In genomic region chr2:90846171-90846570, GRCm38 (mm10) we compare ENCODE assay signal across 8 mouse cellular contexts. TPM values are rescaled to one million over a fixed set of nuclear protein-coding genes. Genes with fewer than 3 reads are reported as not detected.
DNase-seq lines count a peak whose midpoint lies in the region; ATAC-seq and TF ChIP-seq lines count a peak whose summit lies in the region.

No protein-coding gene starts in this region.

- 50% methylated on average over 6 of the region's 6 CpGs for WGBS in embryonic facial prominence, embryonic 10.5 days
- WGBS in hindbrain, embryonic 11.5 days, result 53% methylated on average over 6 of the region's 6 CpGs
- WGBS in limb, embryonic 13.5 days, result 51% methylated on average over 6 of the region's 6 CpGs
- 27% methylated on average over 6 of the region's 6 CpGs for WGBS in small intestine, adult 2 months

- H3K4me1 ChIP-seq in embryonic facial prominence, embryonic 10.5 days, result peaks cover 23% of the 10 kb centered on the region
- no peaks in the 10 kb centered on the region; the same call in 1 of the 2 replicates for H3K4me1 ChIP-seq in hindbrain, embryonic 11.5 days (replicated peaks; ENCODE audit: control insufficient read depth, insufficient read depth, low read length)
- peaks cover 17% of the 10 kb centered on the region for H3K4me1 ChIP-seq in limb, embryonic 13.5 days
- peaks cover 15% of the 10 kb centered on the region for H3K4me1 ChIP-seq in small intestine, adult 2 months (ENCODE audit: control insufficient read depth, insufficient read depth, insufficient read length, low read length)

- DNase-seq in ovary, postnatal 14 days (ENCODE audit: low spot score), result peak; percentile 3
- no peak for DNase-seq in ovary, adult 18-20 months (ENCODE audit: low spot score)
- no peak for DNase-seq in embryonic facial prominence, embryonic 10.5 days (ENCODE audit: low spot score)
- no peak for DNase-seq in hindbrain, embryonic 11.5 days (ENCODE audit: low spot score)
- no peak for DNase-seq in gastrocnemius, postnatal 25 days

- no peak for TF ChIP-seq CTCF in small intestine, adult 2 months (IDR thresholded peaks at IDR 0.05; ENCODE audit: extremely low read depth, insufficient read length, insufficient replicate concordance, low read depth, low read length)

- peak overlapping the region; percentile 53 for H3K9ac ChIP-seq in hindbrain, embryonic 11.5 days (ENCODE audit: low read depth, low read length)
- H3K9ac ChIP-seq in limb, embryonic 13.5 days, result peak overlapping the region; percentile 59

- ATAC-seq in hindbrain, embryonic 11.5 days (ENCODE audit: low FRiP score), result no peak
- no peak for ATAC-seq in limb, embryonic 13.5 days (ENCODE audit: low FRiP score, low read depth)
- no peak for ATAC-seq in frontal cortex, adult (ENCODE audit: low TSS enrichment)

- H3K4me2 ChIP-seq in hindbrain, embryonic 11.5 days (replicated peaks; ENCODE audit: low read depth, low read length), result peak overlapping the region; percentile 46
- H3K4me2 ChIP-seq in limb, embryonic 13.5 days (replicated peaks), result peak overlapping the region; percentile 71

- H3K27ac ChIP-seq in embryonic facial prominence, embryonic 10.5 days (replicated peaks), result peak overlapping the region; percentile 93; the same call in 1 of the 2 replicates
- H3K27ac ChIP-seq in hindbrain, embryonic 11.5 days (ENCODE audit: low read depth, low read length), result peak overlapping the region; percentile 59; the same call in 1 of the 2 replicates
- H3K27ac ChIP-seq in limb, embryonic 13.5 days, result no peak overlapping the region
- peak overlapping the region; percentile 98 for H3K27ac ChIP-seq in small intestine, adult 2 months (ENCODE audit: insufficient read depth, low read depth, low read length)

- peaks cover 18% of the 10 kb centered on the region for H3K36me3 ChIP-seq in embryonic facial prominence, embryonic 10.5 days (replicated peaks)
- peaks cover 8% of the 10 kb centered on the region for H3K36me3 ChIP-seq in hindbrain, embryonic 11.5 days (ENCODE audit: control insufficient read depth, insufficient read depth, low read length)
- H3K36me3 ChIP-seq in limb, embryonic 13.5 days, result peaks cover 11% of the 10 kb centered on the region
- H3K36me3 ChIP-seq in small intestine, adult 2 months (ENCODE audit: control insufficient read depth, insufficient read depth, low read length), result peaks cover 15% of the 10 kb centered on the region

- no peaks in the 10 kb centered on the region for H3K9me3 ChIP-seq in embryonic facial prominence, embryonic 10.5 days
- no peaks in the 10 kb centered on the region for H3K9me3 ChIP-seq in hindbrain, embryonic 11.5 days (ENCODE audit: control insufficient read depth, low read length)
- H3K9me3 ChIP-seq in limb, embryonic 13.5 days, result no peaks in the 10 kb centered on the region

- H3K27me3 ChIP-seq in embryonic facial prominence, embryonic 10.5 days (replicated peaks; ENCODE audit: low read depth, poor library complexity, severe bottlenecking), result no peaks in the 10 kb centered on the region
- no peaks in the 10 kb centered on the region for H3K27me3 ChIP-seq in hindbrain, embryonic 11.5 days (ENCODE audit: control insufficient read depth, insufficient read depth, low read length)
- no peaks in the 10 kb centered on the region for H3K27me3 ChIP-seq in limb, embryonic 13.5 days
- no peaks in the 10 kb centered on the region for H3K27me3 ChIP-seq in small intestine, adult 2 months (ENCODE audit: control insufficient read depth, insufficient read depth, low read length)

- no peak for TF ChIP-seq POLR2A in small intestine, adult 2 months (IDR thresholded peaks at IDR 0.05; ENCODE audit: low read depth, low read length)

- H3K4me3 ChIP-seq in embryonic facial prominence, embryonic 10.5 days, result peak overlapping the region; percentile 93
- peak overlapping the region; percentile 72 for H3K4me3 ChIP-seq in hindbrain, embryonic 11.5 days (ENCODE audit: low read depth, low read length)
- peak overlapping the region; percentile 87 for H3K4me3 ChIP-seq in limb, embryonic 13.5 days
- no peak overlapping the region for H3K4me3 ChIP-seq in small intestine, adult 2 months (ENCODE audit: low read depth, low read length)

RNA-seq across cellular contexts. Expression of gene Mtch2, which starts 0.8 kb away (rescaled TPM):
- polyA plus RNA-seq in embryonic facial prominence, embryonic 10.5 days (2016; fragmentation: Nextera tagmentation; extraction: Ambion mirVana), result 248 and 251 TPM in 2 replicates
- 284 TPM in 2 replicates for polyA plus RNA-seq in hindbrain, embryonic 11.5 days (2014; fragmentation: Nextera tagmentation; extraction: Ambion mirVana)
- 200 and 206 TPM in 2 replicates for polyA plus RNA-seq in limb, embryonic 13.5 days (2015; fragmentation: Nextera tagmentation; extraction: Ambion mirVana)
- polyA plus RNA-seq in small intestine, adult 2 months (2012; rRNA removed), result 45.2 and 85.5 TPM in 2 replicates
- total RNA-seq in gastrocnemius, postnatal 25 days (2021), result 100 to 1,000 TPM; 164 to 165 TPM

RNA-seq across cellular contexts. Expression of gene C1qtnf4, which starts 39.5 kb away (rescaled TPM):
- polyA plus RNA-seq in embryonic facial prominence, embryonic 10.5 days (2016; fragmentation: Nextera tagmentation; extraction: Ambion mirVana), result 2.8 and 4.9 TPM in 2 replicates
- 15.1 and 21.2 TPM in 2 replicates for polyA plus RNA-seq in hindbrain, embryonic 11.5 days (2014; fragmentation: Nextera tagmentation; extraction: Ambion mirVana)
- 26.8 and 27.0 TPM in 2 replicates for polyA plus RNA-seq in limb, embryonic 13.5 days (2015; fragmentation: Nextera tagmentation; extraction: Ambion mirVana)
- polyA plus RNA-seq in small intestine, adult 2 months (2012; rRNA removed), result 3.5 and 4.0 TPM in 2 replicates
- total RNA-seq in gastrocnemius, postnatal 25 days (2021), result 1 to 10 TPM; 3.2 to 4.3 TPM

RNA-seq across cellular contexts. Expression of gene Kbtbd4, which starts 58.4 kb away (rescaled TPM):
- 58.1 and 59.4 TPM in 2 replicates for polyA plus RNA-seq in embryonic facial prominence, embryonic 10.5 days (2016; fragmentation: Nextera tagmentation; extraction: Ambion mirVana)
- 46.0 and 49.3 TPM in 2 replicates for polyA plus RNA-seq in hindbrain, embryonic 11.5 days (2014; fragmentation: Nextera tagmentation; extraction: Ambion mirVana)
- polyA plus RNA-seq in limb, embryonic 13.5 days (2015; fragmentation: Nextera tagmentation; extraction: Ambion mirVana), result 46.0 and 49.2 TPM in 2 replicates
- 5.9 and 9.6 TPM in 2 replicates for polyA plus RNA-seq in small intestine, adult 2 months (2012; rRNA removed)
- total RNA-seq in gastrocnemius, postnatal 25 days (2021), result 10 to 100 TPM; 12.1 to 15.4 TPM

RNA-seq across cellular contexts. Expression of gene Ndufs3, which starts 58.5 kb away (rescaled TPM):
- 201 and 206 TPM in 2 replicates for polyA plus RNA-seq in embryonic facial prominence, embryonic 10.5 days (2016; fragmentation: Nextera tagmentation; extraction: Ambion mirVana)
- polyA plus RNA-seq in hindbrain, embryonic 11.5 days (2014; fragmentation: Nextera tagmentation; extraction: Ambion mirVana), result 215 and 217 TPM in 2 replicates
- polyA plus RNA-seq in limb, embryonic 13.5 days (2015; fragmentation: Nextera tagmentation; extraction: Ambion mirVana), result 215 and 224 TPM in 2 replicates
- polyA plus RNA-seq in small intestine, adult 2 months (2012; rRNA removed), result 65.7 and 119 TPM in 2 replicates
- 100 to 1,000 TPM; 455 to 488 TPM for total RNA-seq in gastrocnemius, postnatal 25 days (2021)
